Mouse (Mus musculus) left cerebral cortex, postnatal 25 days (tissue): ENCODE measurements around the gene Cyp2s1. TPM values are rescaled to one million over a fixed set of nuclear protein-coding genes. Genes with fewer than 3 reads are reported as not detected.

ENCODE experiments used
- DNase-seq, 2 experiments: peaks; one replicate each; pipeline ENCODE4 v3.0.0; 2022; ENCODE audit warnings: low spot score in 2 of 2, mixed read lengths in 1 of 2
- intact Hi-C: fragments of 180-260 bp; cut with DNase I; formaldehyde crosslinking; loops from one replicate; pipeline ENCODE4 v1.15.1; 2025
- total RNA-seq, 2 experiments: library from RNA; stranded (reverse); gene quantifications; 2 replicates each; pipeline ENCODE4 v1.2.3; 2021

The Cyp2s1 gene
- 1 to 10 TPM; 1.6 to 4.9 TPM for total RNA-seq

DNA sequence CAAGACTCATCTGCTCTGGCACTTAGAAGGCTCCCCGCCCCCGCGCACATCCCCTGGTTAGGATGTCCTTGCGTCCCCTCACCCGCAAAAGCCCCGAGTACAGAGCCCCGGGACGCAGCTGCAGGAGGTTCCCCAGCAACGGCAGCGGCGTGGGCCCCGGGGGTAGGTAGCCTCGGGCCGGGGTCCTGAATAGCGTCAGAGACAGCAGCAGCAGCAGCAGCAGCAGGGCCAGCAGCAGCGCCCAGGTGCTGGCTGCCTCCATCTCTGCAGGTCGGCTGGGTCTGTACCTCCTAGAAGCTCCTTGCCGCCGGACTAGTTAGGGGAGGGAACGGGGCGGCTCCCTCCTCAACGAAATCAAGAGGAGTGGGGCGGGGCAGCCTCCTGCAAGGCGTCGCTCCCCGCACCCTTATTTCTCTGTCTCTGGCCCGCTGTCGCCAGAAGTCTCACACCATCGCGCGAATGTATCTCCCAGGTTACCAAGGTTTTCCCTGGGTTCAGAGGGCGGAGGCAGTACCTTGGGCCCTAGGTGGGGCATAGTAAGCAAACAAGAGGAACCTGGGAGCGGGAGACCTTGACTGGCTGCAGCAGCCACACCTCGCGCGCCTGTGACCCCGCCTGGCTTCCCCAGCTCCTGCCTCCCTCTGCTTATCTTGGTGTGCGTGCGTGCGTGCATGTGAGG is at the start of gene Cyp2s1:
Gene Cyp2s1, minus strand, starts transcription at position 673 of the 679 bp plus-strand sequence.
- intact Hi-C loops: no loop called here
- peak; percentile 11 to 17 for DNase-seq

DNA sequence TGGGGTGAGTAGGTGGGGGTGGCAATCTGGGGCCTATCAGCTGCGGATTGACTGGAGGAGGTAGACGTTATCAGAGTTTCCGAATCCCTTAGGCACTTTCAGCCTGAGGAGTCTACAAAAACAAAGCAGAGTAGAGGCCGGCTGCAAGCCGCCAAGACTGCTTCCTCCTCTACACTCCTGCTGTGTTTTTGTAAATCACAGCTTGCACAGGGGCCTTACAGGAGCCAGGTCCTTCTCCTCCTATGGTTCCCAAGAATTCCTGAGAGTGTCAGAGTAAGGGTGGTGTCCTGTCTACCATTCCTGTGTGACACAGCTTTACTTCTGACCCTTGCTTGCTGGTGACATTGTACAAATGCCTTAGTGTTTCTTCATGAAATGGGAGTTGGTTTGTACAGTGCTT is 48.1 kb upstream of the Cyp2s1 start:
- intact Hi-C loops: no loop called here
- DNase-seq: no peak

DNA sequence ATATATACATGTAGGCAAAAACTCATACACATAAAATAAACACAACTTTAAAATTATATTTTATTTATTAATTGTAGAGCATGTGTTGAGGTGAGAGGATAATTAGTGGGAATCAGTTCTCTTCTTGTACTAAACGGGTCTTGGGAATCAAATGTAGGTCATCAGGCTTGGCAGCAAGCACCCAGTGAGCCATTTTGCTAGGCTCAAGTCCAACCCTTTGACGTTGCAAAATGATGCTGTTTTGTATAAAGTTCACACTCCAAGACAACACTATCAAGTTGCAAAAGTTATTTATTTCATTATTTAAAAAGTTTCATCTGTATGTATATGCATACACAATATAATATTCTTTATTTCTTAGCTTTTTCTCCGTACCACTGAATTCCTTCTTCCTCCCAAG is 47.0 kb upstream of the Cyp2s1 start:
- DNase-seq: no peak
- intact Hi-C loops: no loop called here

DNA sequence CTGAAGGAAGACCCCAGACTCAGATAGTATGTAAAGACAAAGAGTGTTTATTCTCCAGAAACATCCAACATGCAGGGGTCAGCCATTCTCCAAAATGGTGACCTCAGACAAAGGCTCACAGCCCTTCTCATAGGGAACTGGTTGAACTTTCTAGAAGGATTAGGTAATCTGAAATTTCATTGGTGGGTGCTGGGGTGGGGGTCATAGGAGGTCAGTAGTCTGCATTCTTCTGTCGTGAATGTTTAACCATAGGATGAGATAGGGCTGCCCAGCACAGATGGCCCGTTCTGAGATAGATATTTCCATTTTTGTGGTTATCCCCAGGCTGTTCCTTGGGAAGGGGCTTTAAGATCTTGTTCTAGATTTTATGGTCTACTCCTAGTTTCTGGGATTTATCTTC is 45.7 kb upstream of the Cyp2s1 start:
- intact Hi-C loops: no loop called here
- DNase-seq: no peak

DNA sequence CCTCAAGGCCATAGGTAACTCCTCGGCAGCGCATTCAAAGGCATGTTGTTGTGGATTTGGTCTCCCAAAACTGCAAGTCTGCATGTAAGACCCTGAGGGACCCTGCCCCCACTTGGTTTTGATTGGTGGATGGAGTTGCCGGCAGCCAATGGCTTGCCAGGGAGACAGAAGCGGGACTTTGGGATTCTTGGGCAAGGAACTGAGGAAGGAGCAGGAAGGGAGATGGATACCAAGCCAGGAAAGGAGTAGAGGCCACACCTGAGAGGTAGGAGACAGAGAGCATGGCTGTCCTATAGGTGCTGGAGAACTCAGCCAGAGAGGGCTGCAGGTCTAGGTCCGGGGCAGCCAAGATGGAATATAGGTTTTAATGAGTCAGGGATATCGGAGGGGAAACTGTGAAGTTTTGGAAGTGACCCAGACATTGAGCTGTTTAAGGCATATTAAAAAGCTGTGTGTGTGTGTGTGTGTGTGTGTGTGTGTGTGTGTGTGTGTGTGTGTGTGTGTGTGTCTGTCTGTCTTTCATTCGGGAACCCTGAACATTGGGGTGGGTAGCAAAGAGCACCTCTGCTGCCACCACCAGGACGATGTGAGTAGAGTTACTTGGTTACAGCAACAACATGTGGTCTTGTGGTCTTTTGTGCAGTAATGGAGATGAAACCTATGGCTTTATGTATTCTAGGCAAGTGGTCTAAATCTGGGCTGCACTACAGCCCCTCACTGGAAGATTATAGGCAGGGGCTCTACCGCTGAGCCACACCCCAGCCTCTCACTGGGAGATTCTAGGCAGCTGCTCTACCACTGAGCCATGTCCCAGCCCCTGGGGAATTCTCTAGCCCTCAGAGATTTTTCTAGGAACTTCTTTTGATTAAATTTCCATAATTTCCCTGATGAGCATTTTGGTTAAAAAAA is 43.5 kb upstream of the Cyp2s1 start:
- DNase-seq: no peak
- intact Hi-C loops: loop anchor here (10.0 kb wide), 1 partner anchor 1265 kb away; no protein-coding TSS in a partner anchor

DNA sequence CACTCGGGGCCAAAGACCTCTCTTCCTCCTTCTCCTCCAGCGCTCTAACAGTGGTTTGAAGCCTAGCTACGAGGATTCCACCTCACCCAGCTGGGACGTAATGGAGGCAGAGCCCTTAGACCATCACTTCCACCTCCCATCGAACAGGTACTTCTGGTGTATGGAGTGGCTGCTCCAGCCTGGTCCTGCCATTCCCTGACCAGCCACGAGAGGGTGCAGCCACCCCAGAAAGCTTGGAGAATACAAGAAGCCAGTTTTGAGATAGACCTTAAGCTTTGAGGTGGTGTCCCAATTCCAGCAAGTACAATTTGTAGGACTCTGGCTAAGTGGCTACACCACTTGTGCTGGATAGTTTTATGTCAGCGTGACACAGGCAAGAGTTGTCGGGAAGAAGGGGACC is 38.4 kb upstream of the Cyp2s1 start:
- intact Hi-C loops: loop anchor here (10.0 kb wide), 1 partner anchor 1270 kb away; no protein-coding TSS in a partner anchor
- DNase-seq: peak; percentile 52 to 60

DNA sequence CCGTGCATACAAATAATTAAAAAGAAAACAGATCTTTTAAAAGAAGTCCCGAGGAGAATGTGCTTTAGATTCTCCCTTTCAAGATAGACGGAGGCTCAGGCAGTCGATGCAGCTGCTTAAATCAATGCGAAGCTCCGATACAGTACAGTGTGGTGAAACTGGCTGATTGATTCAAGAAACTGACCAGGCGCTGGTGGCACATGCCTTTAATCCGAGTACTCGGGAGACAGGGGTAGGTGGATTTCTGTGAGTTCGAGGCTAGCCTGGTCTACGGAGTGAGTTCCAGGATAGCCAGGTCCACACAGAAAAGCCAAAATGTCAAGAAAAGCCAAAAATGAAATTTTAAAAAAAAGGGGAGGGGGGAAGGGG is 31.7 kb upstream of the Cyp2s1 start:
- DNase-seq: no peak
- intact Hi-C loops: loop anchor here (1.0 kb wide), 1 partner anchor 92 kb away; no protein-coding TSS in a partner anchor

DNA sequence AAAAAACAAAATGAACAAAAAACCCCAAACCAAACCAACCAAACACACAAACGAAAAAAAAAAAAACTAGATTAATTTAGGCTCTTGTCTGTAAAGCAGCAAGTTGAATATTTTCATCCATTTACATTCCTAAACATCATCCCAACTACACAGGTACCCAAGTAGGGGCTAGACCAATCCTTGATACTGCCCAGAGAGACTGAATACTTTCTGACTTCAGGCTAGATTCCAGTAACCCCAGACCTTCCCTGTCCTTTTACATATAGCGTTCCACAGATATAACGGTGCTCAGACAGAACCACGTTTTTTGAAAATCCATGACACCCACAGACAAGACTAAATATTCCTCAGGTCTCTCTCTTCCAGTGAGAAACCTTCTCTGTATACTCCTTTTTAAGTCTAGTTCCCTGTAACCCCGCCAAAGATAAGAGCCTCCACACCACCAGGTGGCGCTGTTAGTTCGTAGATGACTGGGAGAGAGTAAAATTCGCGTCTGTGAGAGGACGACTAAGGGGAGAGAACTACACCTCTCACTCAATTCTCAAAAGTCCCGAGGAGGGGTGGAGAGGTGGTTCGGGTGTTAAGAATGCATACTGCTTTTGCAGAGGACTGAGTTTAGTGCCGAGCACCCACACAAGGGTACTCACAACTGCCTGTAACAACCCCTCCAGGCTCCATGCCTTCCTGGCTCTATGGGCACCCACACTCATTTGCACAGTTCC is 31.2 kb upstream of the Cyp2s1 start:
- peak; percentile 82 to 91 for DNase-seq
- intact Hi-C loops: loop anchor here (1.0 kb wide), 1 partner anchor 92 kb away; no protein-coding TSS in a partner anchor

DNA sequence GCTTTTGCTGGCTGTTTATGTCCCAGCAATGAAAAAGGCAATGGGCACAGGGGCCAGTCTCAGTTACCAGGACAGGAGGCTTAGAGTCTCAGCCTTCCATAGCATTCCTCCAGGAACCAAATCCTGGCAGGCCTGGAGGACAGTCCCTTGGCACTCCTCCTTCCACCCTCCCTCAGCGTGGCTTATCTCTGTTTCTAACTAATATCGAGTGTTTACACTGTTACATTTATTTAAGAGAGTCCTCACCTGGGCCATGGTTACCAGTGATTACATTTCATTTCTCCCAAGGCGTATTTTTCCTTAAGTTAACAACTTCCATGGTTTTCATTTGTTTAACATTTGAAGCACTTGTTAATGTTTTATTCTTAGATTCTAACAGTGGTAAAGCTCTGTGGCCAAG is 28.2 kb upstream of the Cyp2s1 start:
- DNase-seq: no peak
- intact Hi-C loops: no loop called here

DNA sequence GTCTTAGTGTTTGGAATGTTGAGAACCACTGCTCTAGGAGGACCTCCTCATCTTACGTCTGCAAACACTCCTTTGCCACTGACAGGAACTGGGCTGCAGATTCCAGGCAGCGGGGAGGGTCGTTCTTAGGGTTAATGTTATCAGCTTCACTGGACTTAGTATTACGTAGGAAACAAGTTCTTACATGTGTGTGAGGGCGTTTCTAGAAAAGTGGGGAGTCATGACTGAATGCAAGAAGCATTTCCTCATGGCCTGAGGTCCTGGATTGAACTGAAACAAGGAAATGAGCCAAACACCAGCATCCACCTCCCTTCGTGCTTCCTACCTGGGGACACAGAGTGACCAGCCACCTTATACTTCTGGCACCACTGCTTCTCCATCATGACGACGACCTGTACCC is 27.7 kb upstream of the Cyp2s1 start:
- DNase-seq: no peak
- intact Hi-C loops: no loop called here

DNA sequence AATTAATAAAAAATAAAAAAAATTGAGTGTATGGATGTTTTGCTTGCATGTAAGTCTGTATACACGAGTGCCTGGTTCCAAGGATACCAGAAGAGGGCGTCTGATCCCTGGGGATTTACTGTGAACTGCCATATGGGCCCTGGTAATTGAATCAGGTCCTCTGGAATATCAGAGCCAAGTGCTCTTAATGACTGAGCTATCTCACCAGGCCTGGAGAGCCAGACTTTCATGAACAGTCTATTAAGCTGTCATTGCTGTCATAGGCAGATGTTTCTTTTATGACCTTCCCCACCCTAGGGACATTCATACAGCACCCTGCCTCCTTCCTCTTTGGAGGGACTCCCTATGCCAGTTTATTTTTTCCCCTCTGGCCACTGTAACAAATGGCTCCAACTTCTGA is 26.8 kb upstream of the Cyp2s1 start:
- DNase-seq: no peak
- intact Hi-C loops: no loop called here

DNA sequence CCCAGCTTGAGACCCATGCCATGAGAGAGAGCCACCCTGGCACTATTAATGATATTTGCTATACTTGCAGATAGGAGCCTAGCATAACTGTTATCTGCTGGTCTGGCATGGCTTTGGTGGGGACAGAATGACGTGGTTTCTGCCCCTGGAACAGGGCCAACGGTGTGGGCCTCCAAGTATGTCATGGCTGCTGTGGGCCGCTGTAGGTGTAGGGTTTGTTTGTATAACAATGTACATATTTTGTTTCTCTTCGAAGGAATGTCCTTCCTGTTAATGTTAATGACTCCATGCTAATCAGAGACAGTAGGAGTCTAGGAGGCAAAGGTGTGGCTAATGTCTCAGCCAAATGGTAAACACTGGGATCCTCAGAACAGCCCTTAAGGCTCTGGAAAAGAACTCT is 24.2 kb upstream of the Cyp2s1 start:
- intact Hi-C loops: no loop called here

DNA sequence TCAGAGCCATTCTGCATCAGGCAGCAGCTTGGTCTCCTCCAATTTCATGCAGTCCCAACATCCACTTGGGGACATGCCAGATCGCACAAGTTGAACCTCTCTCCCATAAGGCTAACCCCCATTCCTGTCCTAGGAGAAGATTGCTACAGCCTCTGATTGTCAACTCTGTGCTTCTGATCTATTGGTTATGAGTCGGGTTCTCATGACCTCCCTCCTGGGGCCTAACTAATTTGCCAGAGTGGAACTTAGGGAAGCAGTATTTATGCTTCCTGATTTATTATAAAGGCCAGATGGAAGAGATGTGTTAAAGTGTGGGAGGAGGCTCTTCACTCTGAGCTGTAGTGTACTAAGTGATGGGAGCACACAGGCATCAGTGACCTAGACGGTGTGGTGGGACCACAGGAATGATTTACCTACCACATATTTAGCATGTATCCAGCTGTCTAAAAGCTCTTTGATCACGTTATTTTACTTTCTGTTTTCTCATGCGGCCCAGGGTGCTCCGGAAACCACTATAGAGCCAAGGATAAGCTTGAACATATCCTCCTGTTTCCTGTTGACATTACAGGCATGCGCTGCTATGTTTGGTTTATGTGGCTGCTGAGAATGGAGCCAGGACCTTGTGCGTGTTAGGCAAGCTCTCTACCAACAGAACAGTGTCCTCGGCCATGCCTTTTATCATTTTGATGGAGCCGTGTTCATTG is 18.6 kb upstream of the Cyp2s1 start:
- no peak for DNase-seq
- intact Hi-C loops: no loop called here

More for the DNA sequence above, 24.2 kb upstream of the Cyp2s1 start:
- no peak for DNase-seq

DNA sequence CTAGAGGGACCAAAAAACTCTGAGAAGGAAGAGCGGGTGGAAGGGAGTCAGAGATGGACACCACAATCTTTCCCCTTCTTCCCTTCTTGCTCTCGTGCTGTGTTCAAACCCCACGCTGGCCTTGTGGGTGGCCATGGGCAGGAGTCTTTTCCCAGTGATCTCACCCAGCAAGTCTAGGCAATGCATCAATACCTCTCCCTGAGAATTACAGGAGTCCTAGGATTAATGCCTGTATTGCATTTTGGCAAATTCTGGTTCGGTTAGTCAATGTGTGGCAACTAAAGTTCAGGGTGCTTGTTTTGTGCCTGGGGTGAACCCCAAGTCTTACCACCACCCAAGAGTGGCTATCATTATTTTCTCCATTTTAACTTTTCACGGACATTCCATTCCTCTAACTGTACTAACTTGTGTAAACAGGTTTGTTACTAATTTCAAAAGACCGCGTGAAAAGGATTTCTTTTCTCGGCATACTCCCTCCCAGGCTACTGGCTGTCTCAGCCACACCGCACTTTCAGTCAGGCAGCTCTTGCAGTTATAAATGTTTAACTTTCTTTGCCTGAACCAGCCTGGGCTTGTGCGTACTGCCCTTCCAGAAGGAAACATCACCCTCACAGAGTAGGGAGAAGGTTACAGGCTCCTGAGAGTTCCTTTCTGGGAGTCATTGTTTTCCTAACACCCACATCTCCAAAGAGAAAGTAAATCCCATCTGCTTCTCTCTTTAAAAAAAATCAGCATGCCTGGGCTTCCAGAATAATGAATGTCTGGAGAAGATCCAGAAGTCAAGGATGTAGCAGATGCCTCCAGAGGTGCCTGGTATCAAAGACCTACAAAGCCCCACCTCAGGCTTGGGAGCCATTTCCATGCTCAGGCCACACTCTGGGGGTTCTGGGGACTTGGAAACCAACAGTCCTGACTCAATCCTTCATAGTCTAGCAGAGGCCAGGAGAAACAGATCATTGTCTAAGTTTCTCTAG is 15.1 kb upstream of the Cyp2s1 start:
- peak in 1 of 2 experiments; percentile 6 for DNase-seq
- intact Hi-C loops: no loop called here

DNA sequence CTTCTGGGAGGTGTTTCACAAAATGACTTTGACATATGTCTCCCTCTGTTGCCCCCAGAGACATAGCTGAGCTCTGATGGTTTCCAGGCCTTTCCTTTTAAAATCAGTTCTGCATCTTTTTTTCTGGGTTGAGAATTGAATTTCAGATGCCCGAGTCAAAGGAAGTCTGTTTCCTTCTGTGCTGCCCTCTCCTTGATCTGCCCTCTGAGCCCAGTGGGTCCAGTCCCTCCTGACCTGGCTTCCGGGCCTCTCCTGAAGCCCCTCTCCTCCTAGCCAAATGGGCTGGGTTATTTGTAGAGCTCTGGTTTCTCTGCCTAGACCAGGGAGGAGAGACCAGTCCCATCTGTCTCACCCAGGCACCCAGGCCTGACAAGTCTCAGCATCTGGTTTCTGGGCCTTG is 13.5 kb upstream of the Cyp2s1 start:
- DNase-seq: no peak
- intact Hi-C loops: no loop called here

DNA sequence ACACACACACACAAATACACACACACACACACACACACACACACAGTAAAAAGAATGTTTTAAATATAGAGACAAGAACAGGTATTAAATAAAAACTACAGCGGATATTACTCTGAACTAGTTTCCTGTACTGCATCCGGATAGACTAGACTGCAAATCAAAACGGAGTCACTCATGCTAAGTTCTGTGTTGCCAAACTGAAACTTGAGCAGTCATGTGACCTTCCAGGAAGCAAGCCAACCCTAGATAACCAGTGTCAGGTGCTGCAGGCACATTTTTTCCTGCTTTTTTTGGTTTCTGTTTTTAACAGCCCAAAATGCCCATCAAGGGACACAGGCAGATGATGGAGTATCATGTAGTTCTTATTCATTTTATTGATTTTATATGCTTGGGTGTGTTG is 10.5 kb upstream of the Cyp2s1 start:
- intact Hi-C loops: no loop called here
- peak in 1 of 2 experiments; percentile 20 for DNase-seq

DNA sequence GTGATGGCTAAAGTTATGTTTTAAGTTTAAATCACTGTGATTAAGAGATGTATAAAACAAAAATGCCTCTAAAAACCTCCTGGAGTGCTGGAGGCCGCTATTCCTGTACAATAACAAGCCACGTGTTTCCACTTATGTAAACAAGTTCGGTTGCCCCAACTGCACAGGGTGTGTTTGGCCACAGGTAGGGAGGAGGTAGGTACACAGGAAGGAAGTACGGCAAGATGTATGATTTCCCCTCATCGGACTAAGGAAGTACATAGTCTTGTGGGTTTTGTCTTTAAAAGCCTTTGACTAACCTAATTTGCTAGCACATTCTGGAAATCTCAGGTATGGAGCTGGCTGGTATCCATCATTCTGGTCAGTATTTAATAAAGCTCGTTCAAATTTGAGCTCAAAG is 9.3 kb upstream of the Cyp2s1 start:
- DNase-seq: no peak
- intact Hi-C loops: no loop called here

DNA sequence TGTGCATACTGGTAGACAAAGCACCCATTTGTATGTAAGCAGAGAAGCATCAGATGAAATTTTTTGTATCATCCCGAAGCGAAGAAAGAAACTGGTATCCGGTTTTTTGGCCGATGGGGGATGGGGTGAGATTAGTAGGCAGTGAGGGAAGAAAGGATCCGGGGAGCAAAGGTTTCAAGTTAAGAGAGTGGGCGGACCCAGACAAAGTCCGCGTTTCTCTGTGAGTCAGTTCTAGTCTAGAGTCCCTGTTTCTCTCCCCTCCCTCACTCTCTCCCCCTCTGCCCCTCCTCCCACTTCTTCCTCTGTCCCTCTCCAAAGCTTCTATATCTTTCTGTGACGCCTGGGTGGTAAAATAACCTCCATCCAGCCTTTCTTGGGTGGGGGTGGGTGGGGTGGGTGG is 8.3 kb upstream of the Cyp2s1 start:
- no peak for DNase-seq
- intact Hi-C loops: no loop called here

DNA sequence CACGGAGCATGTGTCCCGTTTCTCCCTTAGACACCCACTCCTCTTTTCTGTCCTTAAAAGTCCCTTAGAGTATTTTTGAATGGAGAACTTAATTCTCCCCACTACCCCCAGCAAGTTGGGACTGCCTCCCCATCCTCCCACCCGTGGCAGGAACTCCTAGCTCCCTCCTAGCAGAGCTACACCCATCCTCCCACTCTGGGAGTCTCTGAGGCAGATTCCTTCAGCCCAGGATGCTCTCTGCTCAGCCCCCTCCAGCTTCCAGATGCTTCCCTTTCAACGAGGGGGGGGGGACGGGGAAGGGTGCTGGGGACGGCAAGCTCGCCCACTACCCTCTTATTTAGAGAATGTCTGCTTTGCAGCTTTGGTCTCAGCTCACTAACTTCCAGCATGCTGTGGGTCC is 1.1 kb downstream of the Cyp2s1 start:
- intact Hi-C loops: no loop called here
- no peak for DNase-seq
